Mouse (Mus musculus): Measurements from ENCODE around the gene Tcf15.

- no peak for TF ChIP-seq GATA1 (IDR thresholded peaks at IDR 0.05; ENCODE audit: low read length)
- TF ChIP-seq TAL1 (IDR thresholded peaks at IDR 0.05; ENCODE audit: low read length) = no peak
These were observed 37.2 kb upstream of the Tcf15 start for GRCm38 (mm10) chr2:152106225-152106595.
